Mouse (Mus musculus) heart, embryonic 13.5 days (tissue): ENCODE results near the gene Smim1. TPM values are rescaled to one million over a fixed set of nuclear protein-coding genes. Genes with fewer than 3 reads are reported as not detected.

ENCODE experiments used
- ATAC-seq: fragments of 200-750 bp; cut with Nextera tagmentation; 2 replicates; pipeline ENCODE4 v1.8.0; 2017; ENCODE audit warnings: moderate TSS enrichment; ENCODE audit not compliant: insufficient number of reproducible peaks, low FRiP score, low TSS enrichment; ENCODE audit errors: extremely low read depth
- H3K27ac ChIP-seq: fragments of 300-500 bp; sonication (generic); replicated peaks from 2 replicates; pipeline ENCODE4 v1.5.1; 2015; ENCODE audit warnings: moderate library complexity, mild to moderate bottlenecking, inconsistent platforms
- H3K27me3 ChIP-seq: fragments of 300-500 bp; sonication (generic); replicated peaks from 2 replicates; pipeline ENCODE4 v1.6.1; 2015; ENCODE audit warnings: mild to moderate bottlenecking, inconsistent platforms
- H3K36me3 ChIP-seq: fragments of 300-500 bp; sonication (generic); 2 replicates; pipeline ENCODE4 v1.6.1; 2015; ENCODE audit warnings: mild to moderate bottlenecking, inconsistent platforms
- H3K4me1 ChIP-seq: fragments of 300-500 bp; sonication (generic); 2 replicates; pipeline ENCODE4 v1.6.1; 2015; ENCODE audit warnings: inconsistent platforms
- H3K4me2 ChIP-seq: fragments of 300-500 bp; sonication (generic); 2 replicates; pipeline ENCODE4 v1.6.1; 2015; ENCODE audit warnings: inconsistent platforms, mild to moderate bottlenecking, moderate library complexity
- H3K4me3 ChIP-seq: fragments of 300-500 bp; sonication (generic); 2 replicates; pipeline ENCODE4 v1.5.1; 2015; ENCODE audit warnings: moderate library complexity, mild to moderate bottlenecking, inconsistent platforms
- H3K9ac ChIP-seq: fragments of 300-500 bp; sonication (generic); 2 replicates; pipeline ENCODE4 v1.6.1; 2015; ENCODE audit warnings: inconsistent platforms, mild to moderate bottlenecking, moderate library complexity
- H3K9me3 ChIP-seq: fragments of 300-500 bp; sonication (generic); 2 replicates; pipeline ENCODE4 v1.6.1; 2016; ENCODE audit warnings: inconsistent platforms
- whole genome bisulfite sequencing: fragments of 180-500 bp; shearing (Covaris S2); methylation state at CpG from one replicate; pipeline ENCODE4 v1.1.7; 2015; ENCODE audit warnings: mixed read lengths; 5-methylcytosine and 5-hydroxymethylcytosine counted together
- polyA plus RNA-seq: library from polyadenylated mRNA; unstranded; fragments of >200 nt; fragmentation: Nextera tagmentation; extraction: Ambion mirVana; gene quantifications from 2 replicates; pipeline ENCODE4 v1.2.1, GENCODE M21; 2015

The Smim1 gene
- polyA plus RNA-seq = 68.2 and 74.7 TPM in 2 replicates

DNA sequence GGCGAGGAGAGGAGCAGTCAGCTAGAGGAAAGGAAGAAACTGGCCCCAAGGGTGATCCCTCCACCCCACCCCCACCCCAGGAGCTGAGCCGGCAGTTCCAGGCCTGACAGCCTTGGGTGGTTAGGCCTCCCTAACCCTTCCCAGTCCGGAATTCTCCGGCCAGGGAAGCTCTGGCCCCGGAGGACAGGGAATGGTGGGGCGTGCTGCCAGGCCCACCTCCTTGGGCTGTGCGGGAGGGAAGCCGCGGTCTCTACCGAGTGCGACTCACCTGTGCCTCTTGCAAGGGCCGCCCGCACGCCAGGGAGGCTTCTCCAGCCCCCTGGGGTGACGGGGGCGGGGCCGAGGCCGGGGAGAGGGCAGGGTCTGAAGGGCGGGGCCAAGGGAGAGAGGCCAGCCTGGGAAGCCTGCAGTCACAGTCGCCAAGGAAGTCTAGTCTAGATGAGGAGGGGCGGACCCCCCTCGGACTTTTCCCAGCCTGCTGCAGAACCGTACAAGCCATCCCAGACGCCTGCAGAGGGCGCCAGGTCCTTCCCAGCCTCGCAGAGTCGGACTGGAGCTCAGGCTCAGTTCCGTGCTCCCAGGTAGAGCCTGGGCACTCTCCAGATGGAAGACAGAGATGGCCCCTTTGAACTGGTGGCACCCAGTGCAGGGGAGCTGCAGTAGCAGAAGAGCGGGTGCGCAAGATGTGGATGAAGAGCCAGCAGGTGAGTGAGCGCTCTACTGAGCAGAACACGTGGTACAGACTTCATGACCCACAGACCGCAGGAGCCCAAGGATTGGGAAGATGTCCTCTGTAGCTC is at the start of gene Smim1:
Smim1 (minus strand) TSS at position 590 of the 800 bp plus-strand sequence.
- Histone ChIP-seq H3K4me2 (peak within 1 kb of the TSS; percentile 86), H3K4me3 (peak within 1 kb of the TSS; percentile 63), H3K27me3 (peaks cover 13% of the 10 kb centered on the region; the same call in 1 of the 2 replicates), H3K9ac (peak within 1 kb of the TSS; percentile 78), H3K27ac (peak within 1 kb of the TSS; percentile 81), H3K4me1 (peaks cover 50% of the 10 kb centered on the region), H3K9me3 (no peaks in the 10 kb centered on the region), H3K36me3 (peaks cover 18% of the 10 kb centered on the region)
- peak; percentile 67 for ATAC-seq
- WGBS = 2% methylated on average over 33 of the region's 33 CpGs

DNA sequence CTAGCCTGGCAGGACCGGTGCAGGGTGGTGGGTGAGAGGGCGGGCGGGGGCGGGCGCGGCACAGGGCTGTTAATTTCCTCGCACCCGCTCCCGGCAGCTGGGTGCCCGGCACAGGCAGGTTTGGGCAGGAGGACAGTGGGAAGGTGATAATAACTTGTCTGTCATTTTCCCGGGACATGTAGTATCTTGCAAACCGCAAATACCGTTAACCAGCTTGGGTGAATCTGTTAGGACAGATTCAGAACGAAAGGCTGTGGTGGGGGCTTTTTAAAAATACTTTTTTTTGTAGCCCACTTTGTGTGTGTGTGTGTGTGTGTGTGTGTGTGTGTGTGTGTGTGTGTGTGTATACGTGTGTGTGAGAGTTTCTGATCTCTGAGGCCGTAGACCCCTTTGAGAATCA is 45.9 kb upstream of the Smim1 start:
- H3K27ac ChIP-seq = no peak overlapping the region
- H3K4me2 ChIP-seq = no peak overlapping the region
- 20% methylated on average over 10 of the region's 16 CpGs for WGBS
- no peak overlapping the region for H3K9ac ChIP-seq
- H3K9me3 ChIP-seq = no peaks in the 10 kb centered on the region
- no peak overlapping the region for H3K4me3 ChIP-seq
- peaks cover 76% of the 10 kb centered on the region for H3K27me3 ChIP-seq
- no peaks in the 10 kb centered on the region for H3K36me3 ChIP-seq
- ATAC-seq = no peak
- no peaks in the 10 kb centered on the region for H3K4me1 ChIP-seq

DNA sequence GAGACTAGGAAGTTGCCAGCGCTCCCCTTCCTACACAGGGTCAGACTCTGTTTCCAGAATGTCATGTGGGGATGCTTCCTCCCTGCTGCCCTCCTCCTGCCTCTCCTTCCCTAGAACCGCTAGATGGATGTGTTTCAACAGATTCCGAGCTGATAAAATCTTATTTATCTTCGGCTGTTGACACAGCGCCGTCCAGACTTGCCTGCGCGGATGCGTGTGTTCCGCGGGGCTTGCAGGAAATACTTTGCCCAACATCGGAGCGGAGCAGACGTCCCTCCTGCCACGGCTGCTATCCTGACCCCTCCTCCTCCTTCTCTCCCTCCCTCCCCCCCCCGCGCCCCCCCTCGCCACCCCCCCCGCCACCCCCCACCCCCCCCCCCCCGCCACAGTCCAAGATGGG is 45.5 kb upstream of the Smim1 start:
- no peaks in the 10 kb centered on the region for H3K4me1 ChIP-seq
- H3K9ac ChIP-seq = no peak overlapping the region
- H3K4me2 ChIP-seq = no peak overlapping the region
- H3K9me3 ChIP-seq = no peaks in the 10 kb centered on the region
- no peak overlapping the region for H3K4me3 ChIP-seq
- no peak for ATAC-seq
- no peaks in the 10 kb centered on the region for H3K36me3 ChIP-seq
- H3K27ac ChIP-seq = no peak overlapping the region
- 2% methylated on average over 15 of the region's 20 CpGs for WGBS
- H3K27me3 ChIP-seq = peaks cover 75% of the 10 kb centered on the region

DNA sequence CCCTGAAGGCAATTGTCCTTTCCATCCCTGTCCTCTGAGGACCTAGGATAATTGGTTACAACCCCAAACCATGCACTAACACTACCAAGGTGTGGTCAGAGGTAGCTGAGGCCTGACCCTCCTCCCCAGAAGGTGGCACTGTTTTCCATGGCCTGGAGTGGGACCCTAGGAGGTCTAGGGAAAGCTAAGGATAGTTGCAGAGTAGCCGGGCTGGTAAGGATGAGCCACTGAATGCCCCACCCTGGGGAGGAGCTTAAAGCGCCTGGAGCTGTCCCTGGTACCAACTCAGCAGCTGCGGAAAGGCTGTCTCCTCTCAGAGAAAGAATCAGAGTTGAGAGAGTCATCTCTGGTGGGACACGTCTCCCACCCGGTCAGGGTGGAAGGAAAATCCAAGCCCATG is 44.9 kb upstream of the Smim1 start:
- Histone ChIP-seq H3K4me3 (no peak overlapping the region), H3K4me1 (no peaks in the 10 kb centered on the region), H3K9ac (no peak overlapping the region), H3K27ac (no peak overlapping the region), H3K9me3 (no peaks in the 10 kb centered on the region), H3K36me3 (no peaks in the 10 kb centered on the region), H3K27me3 (peaks cover 74% of the 10 kb centered on the region), H3K4me2 (no peak overlapping the region)
- WGBS = 2% methylated on average over 5 of the region's 5 CpGs
- ATAC-seq = no peak

DNA sequence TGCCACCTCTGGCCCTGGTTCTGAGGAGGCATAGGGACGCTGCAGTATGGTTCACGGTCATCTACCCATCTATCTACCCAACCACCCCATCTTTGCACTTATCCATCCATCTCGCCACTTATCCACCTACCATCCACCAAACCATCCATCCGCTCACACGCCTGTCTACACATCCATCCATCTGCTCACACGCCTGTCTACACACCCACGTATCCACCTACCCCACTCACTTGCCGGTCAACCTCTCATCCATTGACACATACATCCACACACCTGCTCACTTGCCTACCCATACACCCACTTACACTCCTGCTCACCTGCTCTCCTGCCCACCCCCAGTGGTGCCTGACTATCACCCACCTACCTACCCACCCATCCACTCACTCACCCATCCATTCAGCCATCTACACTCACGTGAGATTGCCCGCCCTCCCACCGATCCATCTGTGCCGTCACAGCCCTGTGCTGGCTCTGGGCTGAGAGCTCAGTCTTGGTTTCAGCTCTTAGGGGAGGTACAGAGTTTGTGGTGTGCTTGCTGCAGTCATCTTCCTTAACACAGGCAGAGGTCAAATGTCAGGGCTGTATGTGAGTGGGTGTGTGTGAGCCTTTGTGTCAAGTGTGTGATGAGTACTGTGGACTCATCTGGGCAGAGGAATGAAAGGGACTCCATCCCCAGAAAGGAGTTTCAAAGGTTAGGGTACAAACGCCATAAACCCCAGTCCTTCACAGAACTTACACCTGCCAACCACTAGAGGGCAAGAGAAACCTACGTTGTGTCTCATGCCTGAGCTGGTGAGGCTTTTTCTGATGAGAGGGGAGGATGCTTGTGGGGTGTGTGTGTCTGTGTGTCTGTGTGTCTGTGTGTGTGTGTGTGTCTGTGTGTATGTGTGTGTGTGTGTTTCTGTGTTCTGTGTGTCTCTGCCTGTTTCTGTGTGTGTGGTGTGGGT is 39.1 kb upstream of the Smim1 start:
- Histone ChIP-seq H3K9me3 (no peaks in the 10 kb centered on the region), H3K9ac (no peak overlapping the region), H3K4me2 (no peak overlapping the region), H3K36me3 (no peaks in the 10 kb centered on the region), H3K27me3 (peaks cover 59% of the 10 kb centered on the region), H3K4me3 (no peak overlapping the region), H3K4me1 (no peaks in the 10 kb centered on the region), H3K27ac (no peak overlapping the region)
- ATAC-seq = no peak
- 50% methylated on average over 14 of the region's 14 CpGs for WGBS

DNA sequence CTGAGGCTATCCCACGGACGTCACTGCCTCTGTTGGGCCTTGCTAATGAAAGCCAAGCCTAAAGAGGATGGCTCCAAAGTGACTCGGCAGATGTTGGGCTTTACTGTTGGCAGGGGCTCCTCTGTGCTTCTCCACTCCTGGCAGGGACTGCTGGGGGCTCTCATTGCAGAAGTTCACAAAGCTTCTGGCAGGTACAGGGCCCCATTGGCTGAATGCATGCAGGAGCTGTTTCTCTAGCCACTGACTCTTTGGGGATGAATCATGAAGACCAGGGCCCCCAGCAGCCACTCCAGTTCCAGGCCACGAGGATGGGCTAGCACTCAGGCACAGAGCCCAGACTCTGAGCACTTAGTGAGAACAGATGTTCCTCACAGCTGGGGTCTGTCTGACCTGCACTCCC is 31.7 kb upstream of the Smim1 start:
- Histone ChIP-seq H3K9ac (no peak overlapping the region), H3K27me3 (peaks cover 48% of the 10 kb centered on the region), H3K4me1 (no peaks in the 10 kb centered on the region), H3K4me3 (no peak overlapping the region), H3K9me3 (no peaks in the 10 kb centered on the region), H3K36me3 (no peaks in the 10 kb centered on the region), H3K4me2 (no peak overlapping the region), H3K27ac (no peak overlapping the region)
- WGBS = 39% methylated on average over 4 of the region's 4 CpGs
- no peak for ATAC-seq

DNA sequence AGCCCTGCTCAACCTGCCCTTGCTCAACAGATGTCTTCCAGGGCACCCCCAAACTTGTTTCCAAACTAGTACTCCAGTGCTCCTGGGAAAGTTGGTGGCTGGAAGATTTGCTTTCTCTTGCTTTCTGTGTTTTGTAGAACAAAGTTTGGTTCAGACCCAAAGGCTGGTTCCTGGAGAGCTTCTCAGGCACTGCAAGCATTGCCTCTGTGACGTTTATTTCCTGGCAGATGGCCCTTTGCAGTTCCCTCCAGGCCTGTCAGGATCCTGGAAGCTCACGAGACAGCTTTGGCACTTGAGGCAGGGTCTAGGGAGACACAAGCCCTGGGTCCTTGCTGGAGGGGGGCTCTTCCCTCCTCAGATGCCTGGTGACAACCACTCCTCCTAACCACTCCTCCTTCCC is 30.6 kb upstream of the Smim1 start:
- Histone ChIP-seq H3K27ac (no peak overlapping the region), H3K4me2 (no peak overlapping the region), H3K9me3 (no peaks in the 10 kb centered on the region), H3K9ac (no peak overlapping the region), H3K4me1 (no peaks in the 10 kb centered on the region), H3K27me3 (peaks cover 44% of the 10 kb centered on the region), H3K36me3 (no peaks in the 10 kb centered on the region), H3K4me3 (no peak overlapping the region)
- WGBS = 39% methylated on average over 2 of the region's 2 CpGs
- no peak for ATAC-seq

DNA sequence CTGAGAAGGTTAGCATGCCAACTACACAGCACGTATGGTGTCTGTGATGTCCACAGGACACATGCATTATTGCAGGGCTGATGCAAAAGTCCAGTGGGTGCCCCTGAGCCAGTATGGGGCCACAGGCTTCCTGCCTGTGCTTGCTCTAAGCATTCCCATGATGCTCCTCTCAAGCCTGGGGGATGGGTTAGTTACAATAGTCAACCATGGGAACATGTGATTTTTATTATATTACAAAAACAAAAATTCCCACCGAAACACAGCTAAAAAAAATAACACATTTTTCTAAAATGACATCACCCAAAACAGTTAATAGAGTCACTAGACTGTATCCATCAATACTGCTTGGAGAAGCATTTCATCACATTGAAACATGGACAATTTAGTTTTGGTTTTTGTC is 30.0 kb upstream of the Smim1 start:
- Histone ChIP-seq H3K27ac (no peak overlapping the region), H3K36me3 (no peaks in the 10 kb centered on the region), H3K9ac (no peak overlapping the region), H3K4me3 (no peak overlapping the region), H3K4me2 (no peak overlapping the region), H3K27me3 (peaks cover 38% of the 10 kb centered on the region), H3K4me1 (no peaks in the 10 kb centered on the region), H3K9me3 (no peaks in the 10 kb centered on the region)
- ATAC-seq = no peak
- 59% methylated on average over 2 of the region's 2 CpGs for WGBS

DNA sequence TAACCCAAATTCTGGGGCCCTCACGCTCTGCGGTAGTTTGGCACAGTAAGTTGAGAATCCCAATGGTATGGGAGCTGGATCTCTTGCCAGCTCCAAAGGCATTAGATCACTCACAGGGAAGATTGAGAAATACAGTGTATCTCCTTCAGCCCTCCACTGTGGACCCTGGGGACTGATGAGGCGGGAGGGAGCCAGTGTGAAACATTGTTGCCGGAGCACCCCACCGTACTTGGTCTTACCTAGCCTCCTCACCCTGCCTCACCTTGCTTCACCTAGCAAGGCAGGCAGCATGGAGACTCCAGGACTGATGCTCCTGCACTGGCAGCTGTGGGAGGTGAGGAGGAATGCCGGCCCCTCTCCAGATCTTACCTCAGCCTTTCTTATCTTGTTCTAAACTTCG is 29.5 kb upstream of the Smim1 start:
- ATAC-seq = no peak
- Histone ChIP-seq H3K27ac (no peak overlapping the region), H3K27me3 (peaks cover 38% of the 10 kb centered on the region), H3K9me3 (no peaks in the 10 kb centered on the region), H3K9ac (no peak overlapping the region), H3K4me3 (no peak overlapping the region), H3K4me2 (no peak overlapping the region), H3K36me3 (no peaks in the 10 kb centered on the region), H3K4me1 (no peaks in the 10 kb centered on the region)
- WGBS = 64% methylated on average over 7 of the region's 7 CpGs

DNA sequence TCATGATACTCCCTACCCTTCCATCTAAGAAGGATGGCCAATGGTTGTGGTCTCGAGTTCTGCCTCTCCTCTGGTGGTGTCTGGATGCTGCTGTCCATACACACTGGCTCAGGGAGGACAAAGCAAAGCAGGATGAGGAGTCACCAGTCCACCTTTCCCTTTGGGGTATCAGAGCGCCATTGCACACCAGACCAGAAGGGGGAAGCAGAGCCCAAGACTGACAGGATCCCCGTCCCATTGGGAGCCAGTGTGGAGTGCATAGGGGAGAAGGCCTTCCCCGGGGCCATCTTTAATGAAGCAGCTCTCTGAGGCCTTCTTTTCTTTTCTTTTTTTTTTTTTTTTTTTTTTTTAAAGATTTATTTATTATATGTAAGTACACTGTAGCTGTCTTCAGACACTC is 27.0 kb upstream of the Smim1 start:
- no peak overlapping the region for H3K9ac ChIP-seq
- H3K4me3 ChIP-seq = no peak overlapping the region
- 40% methylated on average over 4 of the region's 4 CpGs for WGBS
- H3K27me3 ChIP-seq = peaks cover 23% of the 10 kb centered on the region; the same call in 1 of the 2 replicates
- no peaks in the 10 kb centered on the region for H3K4me1 ChIP-seq
- ATAC-seq = no peak
- H3K27ac ChIP-seq = no peak overlapping the region
- H3K9me3 ChIP-seq = no peaks in the 10 kb centered on the region
- H3K36me3 ChIP-seq = no peaks in the 10 kb centered on the region
- no peak overlapping the region for H3K4me2 ChIP-seq

DNA sequence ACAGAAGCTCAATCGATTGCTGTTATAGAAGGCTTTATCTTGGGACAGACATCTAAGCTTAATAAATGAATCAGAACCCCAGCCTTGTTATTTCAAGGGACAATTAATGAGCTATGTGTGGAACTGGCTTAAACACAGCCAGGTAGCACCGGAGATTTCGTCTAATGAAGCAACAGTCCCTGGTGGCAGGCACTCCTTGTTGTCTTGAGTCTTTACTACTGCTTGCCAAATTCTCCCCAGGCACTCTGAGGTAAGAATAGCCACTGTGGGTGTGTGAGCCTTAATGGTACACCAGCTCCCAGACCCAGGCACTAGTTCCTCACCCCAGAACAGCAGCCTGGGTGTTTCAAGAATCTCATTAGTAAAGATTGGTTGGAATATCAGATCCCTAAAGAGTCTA is 25.4 kb upstream of the Smim1 start:
- Histone ChIP-seq H3K4me2 (no peak overlapping the region), H3K9ac (no peak overlapping the region), H3K27ac (no peak overlapping the region), H3K36me3 (no peaks in the 10 kb centered on the region), H3K9me3 (no peaks in the 10 kb centered on the region), H3K4me1 (no peaks in the 10 kb centered on the region), H3K27me3 (peaks cover 17% of the 10 kb centered on the region; the same call in 1 of the 2 replicates), H3K4me3 (no peak overlapping the region)
- 83% methylated on average over 3 of the region's 3 CpGs for WGBS
- no peak for ATAC-seq
